Mouse (Mus musculus) lung, embryonic 15.5 days (tissue): ENCODE measurements at regions not wholly inside any gene's neighbourhood (a gene's known extent, or its start where the extent isn't known, plus 50 kb on each side); places are given as distances from the start of the nearest gene placed in this dataset.

Experiments used
- ATAC-seq: fragments of 200-750 bp; cut with Nextera tagmentation; 2 replicates; pipeline ENCODE4 v1.8.0; 2017; ENCODE audit warnings: moderate number of reproducible peaks, borderline replicate concordance; ENCODE audit not compliant: low FRiP score, low TSS enrichment; ENCODE audit errors: extremely low read depth
- H3K27ac ChIP-seq: fragments of 300-500 bp; sonication (generic); 2 replicates; pipeline ENCODE4 v1.5.1; 2015; ENCODE audit warnings: moderate library complexity, mild to moderate bottlenecking, inconsistent platforms
- H3K27me3 ChIP-seq: fragments of 300-500 bp; sonication (generic); 2 replicates; pipeline ENCODE4 v1.6.1; 2015; ENCODE audit warnings: inconsistent platforms
- H3K36me3 ChIP-seq: fragments of 300-500 bp; sonication (generic); 2 replicates; pipeline ENCODE4 v1.6.1; 2015; ENCODE audit warnings: inconsistent platforms
- H3K4me1 ChIP-seq: fragments of 300-500 bp; sonication (generic); 2 replicates; pipeline ENCODE4 v1.6.1; 2015; ENCODE audit warnings: inconsistent platforms
- H3K4me2 ChIP-seq: fragments of 300-500 bp; sonication (generic); 2 replicates; pipeline ENCODE4 v1.6.1; 2015; ENCODE audit warnings: inconsistent platforms, mild to moderate bottlenecking, moderate library complexity
- H3K4me3 ChIP-seq: fragments of 300-500 bp; sonication (generic); 2 replicates; pipeline ENCODE4 v1.5.1; 2015; ENCODE audit warnings: mild to moderate bottlenecking, inconsistent platforms
- H3K9ac ChIP-seq: fragments of 300-500 bp; sonication (generic); 2 replicates; pipeline ENCODE4 v1.6.1; 2015; ENCODE audit warnings: inconsistent platforms
- H3K9me3 ChIP-seq: fragments of 300-500 bp; sonication (generic); 2 replicates; pipeline ENCODE4 v1.6.1; 2016; ENCODE audit warnings: inconsistent platforms
- whole genome bisulfite sequencing: fragments of 180-500 bp; shearing (Covaris S2); methylation state at CpG from one replicate; pipeline ENCODE4 v1.1.7; 2015; 5-methylcytosine and 5-hydroxymethylcytosine counted together

DNA sequence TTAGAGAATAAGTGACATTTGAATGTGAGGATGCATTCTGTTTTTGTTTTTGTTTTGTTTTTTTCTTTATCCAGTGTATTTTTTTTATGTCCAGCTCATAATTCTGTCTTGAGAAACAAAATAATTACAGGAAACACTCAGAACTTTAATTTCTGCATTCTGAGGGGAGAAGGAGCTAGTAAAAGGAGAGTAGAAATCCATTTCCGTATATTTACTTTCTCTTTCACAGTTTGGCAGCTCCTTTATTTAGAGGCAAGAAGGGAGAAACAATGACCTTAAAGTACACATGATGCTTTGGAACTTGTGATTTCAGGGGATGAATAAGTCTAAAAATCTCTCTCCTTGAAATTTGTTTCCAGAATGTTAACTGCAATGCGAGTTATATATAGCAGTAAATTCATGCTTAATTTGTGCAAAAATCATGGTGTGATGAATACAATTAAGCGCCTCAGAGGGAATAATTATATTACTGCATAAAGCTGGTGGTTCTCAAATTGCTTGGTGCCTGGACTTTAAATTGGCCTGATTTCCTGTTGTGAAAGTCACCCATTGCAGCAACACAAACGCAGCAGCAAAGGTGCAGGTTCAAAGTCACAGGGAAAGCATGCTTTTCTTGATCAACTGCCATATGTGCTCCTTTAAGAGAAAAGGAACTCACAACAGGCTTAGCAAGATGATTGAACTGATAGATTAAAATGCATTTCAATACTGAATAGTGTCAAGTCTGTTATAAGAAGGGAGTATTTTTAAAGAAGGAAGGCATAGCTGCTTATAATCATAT, 733.9 kb downstream of the Dach1 start:
- ATAC-seq = no peak
- 77% methylated on average over 4 of the region's 4 CpGs for WGBS
- Histone ChIP-seq H3K9me3 (no peaks in the 10 kb centered on the region), H3K4me1 (no peaks in the 10 kb centered on the region), H3K27ac (no peak overlapping the region), H3K27me3 (no peaks in the 10 kb centered on the region), H3K4me3 (no peak overlapping the region), H3K4me2 (no peak overlapping the region), H3K9ac (no peak overlapping the region), H3K36me3 (no peaks in the 10 kb centered on the region)

DNA sequence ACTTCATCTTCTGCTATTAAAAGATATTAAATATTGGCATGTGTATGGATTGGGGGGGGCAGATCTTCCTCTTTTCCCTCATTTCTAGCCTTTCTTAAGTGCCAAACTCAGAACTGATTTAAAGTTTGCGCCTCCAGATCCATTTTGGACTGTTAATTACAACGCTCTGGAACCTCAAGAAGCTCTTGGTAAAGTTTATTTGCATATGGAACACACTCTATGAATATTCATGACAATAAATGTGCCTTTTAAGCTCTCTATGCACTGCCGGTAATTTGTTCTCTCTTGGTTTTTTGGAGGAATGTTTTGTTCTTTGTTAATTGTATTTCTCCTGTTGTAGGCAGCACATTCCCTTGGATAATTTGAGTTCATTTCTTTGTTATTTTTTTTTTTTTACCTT, 738.3 kb downstream of the Dach1 start:
- Histone ChIP-seq H3K9me3 (no peaks in the 10 kb centered on the region), H3K4me2 (no peak overlapping the region), H3K27ac (no peak overlapping the region), H3K27me3 (no peaks in the 10 kb centered on the region), H3K4me3 (no peak overlapping the region), H3K9ac (no peak overlapping the region), H3K4me1 (no peaks in the 10 kb centered on the region), H3K36me3 (no peaks in the 10 kb centered on the region)
- no peak for ATAC-seq
- 85% methylated on average over 3 of the region's 3 CpGs for WGBS

GRCm38 (mm10) chr14:97403176-97403795, 766.3 kb downstream of the Dach1 start:
- Histone ChIP-seq H3K4me3 (no peak overlapping the region), H3K36me3 (no peaks in the 10 kb centered on the region), H3K4me1 (no peaks in the 10 kb centered on the region), H3K27ac (no peak overlapping the region), H3K9ac (no peak overlapping the region), H3K27me3 (no peaks in the 10 kb centered on the region), H3K4me2 (no peak overlapping the region), H3K9me3 (no peaks in the 10 kb centered on the region)
- no peak for ATAC-seq
- WGBS = 57% methylated on average over 3 of the region's 3 CpGs

GRCm38 (mm10) chr14:97396385-97396784, 773.2 kb downstream of the Dach1 start:
- Histone ChIP-seq H3K27me3 (no peaks in the 10 kb centered on the region), H3K4me3 (no peak overlapping the region), H3K36me3 (no peaks in the 10 kb centered on the region), H3K4me2 (no peak overlapping the region), H3K4me1 (no peaks in the 10 kb centered on the region), H3K9ac (no peak overlapping the region), H3K9me3 (no peaks in the 10 kb centered on the region), H3K27ac (no peak overlapping the region)
- ATAC-seq = no peak
- WGBS = 48% methylated on average over 7 of the region's 7 CpGs

DNA sequence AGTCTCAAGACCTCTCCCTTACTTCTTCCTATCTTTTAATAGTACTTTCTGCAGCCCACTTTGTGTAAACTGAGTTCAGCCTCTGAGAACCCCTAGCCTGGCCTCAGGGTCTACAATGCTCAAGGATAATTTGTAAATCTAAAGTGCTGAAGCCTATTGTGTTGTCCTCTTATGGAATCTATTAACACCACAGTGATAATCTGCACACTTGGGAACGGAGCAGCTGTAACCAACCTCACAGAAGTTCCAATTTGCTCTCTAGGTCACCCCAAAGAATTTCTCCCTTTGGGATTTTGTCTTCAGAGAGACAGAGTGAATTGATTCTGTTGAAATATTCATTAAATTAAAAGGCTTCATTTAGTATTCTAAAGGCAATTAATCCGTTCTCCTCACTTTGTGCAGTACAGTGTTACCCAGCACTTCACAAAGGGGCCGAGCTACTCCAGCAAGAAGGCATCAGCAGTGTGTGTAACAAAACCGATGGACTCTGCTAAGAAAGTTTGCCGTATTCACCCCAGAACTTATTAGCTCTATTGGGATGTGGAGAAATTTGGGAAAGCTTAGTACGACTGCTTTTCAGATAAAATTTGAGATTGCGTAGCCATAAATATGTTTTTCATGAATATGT, 773.7 kb downstream of the Dach1 start:
- Histone ChIP-seq H3K27me3 (no peaks in the 10 kb centered on the region), H3K27ac (no peak overlapping the region), H3K9me3 (no peaks in the 10 kb centered on the region), H3K4me2 (no peak overlapping the region), H3K4me3 (no peak overlapping the region), H3K4me1 (no peaks in the 10 kb centered on the region), H3K36me3 (no peaks in the 10 kb centered on the region), H3K9ac (no peak overlapping the region)
- 82% methylated on average over 7 of the region's 7 CpGs for WGBS
- ATAC-seq = no peak

DNA sequence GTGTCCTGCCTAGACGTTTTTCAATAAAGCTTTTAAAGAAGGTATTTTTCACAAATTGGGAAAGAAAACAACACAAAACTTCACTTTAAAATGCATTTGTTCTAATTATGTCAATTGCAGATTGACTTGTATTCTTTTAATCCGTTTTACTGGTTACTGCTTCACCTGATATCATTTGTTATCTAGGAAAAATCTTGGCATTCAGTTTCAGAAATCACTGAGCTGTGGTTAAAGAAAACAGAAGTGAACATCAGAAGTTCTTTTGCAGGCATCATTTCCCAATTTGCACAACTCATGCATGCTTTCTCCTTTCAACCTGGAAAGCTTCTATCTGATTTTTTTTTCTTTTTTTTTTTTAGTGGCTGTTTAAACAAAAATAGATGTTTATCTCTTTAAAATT, 780.6 kb downstream of the Dach1 start:
- no peak overlapping the region for H3K4me2 ChIP-seq
- 58% methylated on average over 2 of the region's 2 CpGs for WGBS

DNA sequence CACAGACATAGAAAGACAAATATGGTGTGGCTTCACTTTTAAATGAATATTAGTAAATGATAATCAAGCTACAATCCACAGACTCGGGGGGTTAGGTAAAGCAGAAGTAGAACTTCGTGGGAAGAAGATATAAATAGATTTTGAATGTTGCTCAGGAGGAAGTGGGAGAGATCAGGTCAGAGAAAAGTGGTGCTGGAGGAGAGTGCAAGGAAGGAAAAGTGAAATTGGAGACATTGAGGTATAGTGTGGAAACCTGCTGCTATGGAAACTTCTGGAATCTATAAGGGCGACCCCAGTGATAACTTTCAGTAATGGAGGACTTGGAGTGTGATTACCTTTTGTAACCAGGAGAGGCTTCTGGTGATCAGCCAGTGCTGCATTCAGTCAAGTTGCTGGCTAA, 789.4 kb downstream of the Dach1 start:
- Histone ChIP-seq H3K36me3 (no peaks in the 10 kb centered on the region), H3K27me3 (no peaks in the 10 kb centered on the region), H3K9me3 (no peaks in the 10 kb centered on the region), H3K9ac (no peak overlapping the region), H3K4me3 (no peak overlapping the region), H3K4me2 (no peak overlapping the region), H3K4me1 (no peaks in the 10 kb centered on the region), H3K27ac (no peak overlapping the region)
- ATAC-seq = no peak
- 65% methylated on average over 3 of the region's 3 CpGs for WGBS

More for the DNA sequence above, 780.6 kb downstream of the Dach1 start:
- no peaks in the 10 kb centered on the region for H3K9me3 ChIP-seq
- H3K9ac ChIP-seq = no peak overlapping the region
- H3K36me3 ChIP-seq = no peaks in the 10 kb centered on the region
- H3K4me1 ChIP-seq = no peaks in the 10 kb centered on the region
- no peak for ATAC-seq
- H3K27me3 ChIP-seq = no peaks in the 10 kb centered on the region
- no peak overlapping the region for H3K4me3 ChIP-seq
- no peak overlapping the region for H3K27ac ChIP-seq

DNA sequence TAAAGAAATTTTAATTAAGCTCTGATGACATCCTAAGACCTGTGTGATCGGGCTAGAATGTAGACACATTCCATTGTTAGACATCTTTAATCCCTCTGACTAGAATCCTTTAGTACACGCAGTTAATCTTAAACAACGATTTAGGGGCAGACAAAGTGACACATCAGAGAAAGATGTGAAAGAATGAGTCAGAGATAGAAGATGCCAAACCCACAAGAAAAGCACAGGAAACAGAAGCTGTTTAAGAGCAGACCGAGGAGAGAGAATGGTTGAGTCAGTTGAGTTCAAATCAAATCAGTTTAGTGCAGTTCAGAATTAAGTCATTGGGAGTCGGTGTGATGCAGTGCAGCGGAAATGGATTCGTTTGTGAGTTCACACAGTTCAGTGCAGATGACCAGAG, 812.6 kb downstream of the Dach1 start:
- Histone ChIP-seq H3K27me3 (no peaks in the 10 kb centered on the region), H3K9ac (no peak overlapping the region), H3K4me2 (no peak overlapping the region), H3K4me1 (no peaks in the 10 kb centered on the region), H3K9me3 (no peaks in the 10 kb centered on the region), H3K27ac (no peak overlapping the region), H3K4me3 (no peak overlapping the region), H3K36me3 (no peaks in the 10 kb centered on the region)
- WGBS = 84% methylated on average over 7 of the region's 7 CpGs
- ATAC-seq = no peak

GRCm38 (mm10) chr14:97347970-97348369, 821.6 kb downstream of the Dach1 start:
- Histone ChIP-seq H3K4me1 (no peaks in the 10 kb centered on the region), H3K36me3 (no peaks in the 10 kb centered on the region), H3K9me3 (no peaks in the 10 kb centered on the region), H3K4me2 (no peak overlapping the region), H3K27me3 (no peaks in the 10 kb centered on the region), H3K9ac (no peak overlapping the region), H3K27ac (no peak overlapping the region), H3K4me3 (no peak overlapping the region)
- no peak for ATAC-seq
- WGBS = 61% methylated on average over 2 of the region's 2 CpGs

- Histone ChIP-seq H3K27me3 (no peaks in the 10 kb centered on the region), H3K4me3 (no peak overlapping the region), H3K4me2 (no peak overlapping the region), H3K36me3 (no peaks in the 10 kb centered on the region), H3K4me1 (no peaks in the 10 kb centered on the region), H3K9ac (no peak overlapping the region), H3K27ac (no peak overlapping the region), H3K9me3 (no peaks in the 10 kb centered on the region)
- ATAC-seq = no peak
- 7% methylated on average over 2 of the region's 2 CpGs for WGBS
Measured at GRCm38 (mm10) chr14:97331388-97331787, 812.5 kb upstream of the Klhl1 start.

DNA sequence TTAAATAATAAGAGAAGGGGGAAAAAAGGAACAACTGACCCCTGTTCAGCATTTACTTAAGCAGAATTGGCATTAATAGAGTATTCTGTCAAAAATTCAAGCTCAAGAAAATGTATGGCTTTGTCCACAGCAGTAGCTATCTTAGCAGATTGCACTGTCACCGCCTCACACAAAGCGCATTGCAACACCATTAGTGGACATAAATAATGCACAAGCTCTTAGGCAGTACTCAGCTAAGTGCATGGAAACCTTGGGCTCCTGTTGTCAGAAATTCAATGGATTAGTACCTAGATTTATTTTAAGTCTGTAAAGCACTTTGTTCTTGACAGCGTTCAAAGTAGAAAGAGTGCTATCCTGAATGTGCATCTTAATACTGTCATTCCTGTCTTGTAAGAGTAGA, 811.1 kb upstream of the Klhl1 start:
- Histone ChIP-seq H3K4me1 (no peaks in the 10 kb centered on the region), H3K9me3 (no peaks in the 10 kb centered on the region), H3K27ac (no peak overlapping the region), H3K4me3 (no peak overlapping the region), H3K9ac (no peak overlapping the region), H3K4me2 (no peak overlapping the region), H3K27me3 (no peaks in the 10 kb centered on the region), H3K36me3 (no peaks in the 10 kb centered on the region)
- 73% methylated on average over 3 of the region's 3 CpGs for WGBS
- no peak for ATAC-seq

- no peaks in the 10 kb centered on the region for H3K9me3 ChIP-seq
- 50% methylated on average over 4 of the region's 4 CpGs for WGBS
Measured at GRCm38 (mm10) chr14:97293109-97293508, 774.2 kb upstream of the Klhl1 start.

More at GRCm38 (mm10) chr14:97293109-97293508, 774.2 kb upstream of the Klhl1 start:
- no peaks in the 10 kb centered on the region for H3K27me3 ChIP-seq
- ATAC-seq = no peak
- no peak overlapping the region for H3K9ac ChIP-seq
- no peaks in the 10 kb centered on the region for H3K36me3 ChIP-seq
- H3K4me3 ChIP-seq = no peak overlapping the region
- no peak overlapping the region for H3K27ac ChIP-seq
- no peaks in the 10 kb centered on the region for H3K4me1 ChIP-seq
- no peak overlapping the region for H3K4me2 ChIP-seq
